In genomic region chr8:105010000-105010399, GRCm38 (mm10) we compare ENCODE assay signal across 22 mouse cellular contexts. TPM values are rescaled to one million over a fixed set of nuclear protein-coding genes. Genes with fewer than 3 reads are reported as not detected.
"Had no signal": no experiment of that assay in that cellular context is flagged by ENCODE, and none has a peak within 500 bp of the region (broad histone marks: within the 10 kb centered on the region; RNA-seq: fewer than 3 reads in every experiment).

No protein-coding gene starts in this region.

- H3K4me1 ChIP-seq: limb, embryonic 15.5 days; midbrain, embryonic 13.5 days had no signal

- H3K9me3 ChIP-seq: limb, embryonic 15.5 days; midbrain, embryonic 13.5 days had no signal

- H3K36me3 ChIP-seq: limb, embryonic 15.5 days; midbrain, embryonic 13.5 days had no signal

- H3K4me2 ChIP-seq: limb, embryonic 15.5 days; midbrain, embryonic 13.5 days had no signal

- H3K27ac ChIP-seq: limb, embryonic 15.5 days; midbrain, embryonic 13.5 days had no signal

- H3K27me3 ChIP-seq: limb, embryonic 15.5 days; midbrain, embryonic 13.5 days had no signal

- DNase-seq: layer of hippocampus, adult 9-11 months; layer of hippocampus, postnatal 36 days; lung, adult 2 months; lung, postnatal 36 days; right cerebral cortex, adult 18-20 months; right cerebral cortex, postnatal 25 days; thymus, adult 2 months; thymus, postnatal 25 days had no signal

- ATAC-seq: hindbrain, embryonic 16.5 days; inflammation-experienced regulatory T-cells, adult 6 months; intestine, postnatal 0 days; lung, postnatal 0 days; midbrain, embryonic 13.5 days had no signal

- H3K4me3 ChIP-seq: limb, embryonic 15.5 days; midbrain, embryonic 13.5 days had no signal

- H3K9ac ChIP-seq: limb, embryonic 15.5 days; midbrain, embryonic 13.5 days had no signal

RNA-seq across cellular contexts. Expression of gene Ces2h, which starts 9.3 kb away (rescaled TPM):
- total RNA-seq: layer of hippocampus, adult 18-20 months; layer of hippocampus, postnatal 36 days; left cerebral cortex, adult 8-10 months; left cerebral cortex, postnatal 25 days; megakaryocyte progenitor cell, adult 5-6 weeks; midbrain, postnatal 0 days had no signal
- polyA plus RNA-seq: hindbrain, embryonic 16.5 days; inflammation-experienced regulatory T-cells, adult 6 months; intestine, postnatal 0 days; limb, embryonic 11.5 days; limb, embryonic 15.5 days; lung, adult 2 months; lung, postnatal 0 days; midbrain, embryonic 13.5 days; midbrain, postnatal 0 days; neural tube, embryonic 14.5 days; thymus, adult 2 months; urinary bladder, adult 2 months had no signal

RNA-seq across cellular contexts. Expression of gene Ces3a, which starts 38.4 kb away (rescaled TPM):
- total RNA-seq: layer of hippocampus, adult 18-20 months; layer of hippocampus, postnatal 36 days; left cerebral cortex, adult 8-10 months; left cerebral cortex, postnatal 25 days; megakaryocyte progenitor cell, adult 5-6 weeks; midbrain, postnatal 0 days had no signal
- polyA plus RNA-seq: hindbrain, embryonic 16.5 days; inflammation-experienced regulatory T-cells, adult 6 months; intestine, postnatal 0 days; limb, embryonic 11.5 days; limb, embryonic 15.5 days; lung, postnatal 0 days; midbrain, embryonic 13.5 days; midbrain, postnatal 0 days; neural tube, embryonic 14.5 days; urinary bladder, adult 2 months had no signal

RNA-seq across cellular contexts. Expression of gene Ces2g, which starts 48.5 kb away (rescaled TPM):
- total RNA-seq: layer of hippocampus, postnatal 36 days had no signal
- polyA plus RNA-seq: limb, embryonic 11.5 days; midbrain, embryonic 13.5 days; neural tube, embryonic 14.5 days had no signal
